Mouse (Mus musculus) c-Kit-negative CD71-positive TER-119-positive erythroid progenitor cells, embryonic 14.5 days (primary cell): ENCODE data around the gene Zic4.

Source experiments
- DNase-seq: peaks from one replicate; pipeline ENCODE4 v3.0.0-alpha.2; 2013; ENCODE audit warnings: low read depth, low spot score

Gene Zic4

DNA sequence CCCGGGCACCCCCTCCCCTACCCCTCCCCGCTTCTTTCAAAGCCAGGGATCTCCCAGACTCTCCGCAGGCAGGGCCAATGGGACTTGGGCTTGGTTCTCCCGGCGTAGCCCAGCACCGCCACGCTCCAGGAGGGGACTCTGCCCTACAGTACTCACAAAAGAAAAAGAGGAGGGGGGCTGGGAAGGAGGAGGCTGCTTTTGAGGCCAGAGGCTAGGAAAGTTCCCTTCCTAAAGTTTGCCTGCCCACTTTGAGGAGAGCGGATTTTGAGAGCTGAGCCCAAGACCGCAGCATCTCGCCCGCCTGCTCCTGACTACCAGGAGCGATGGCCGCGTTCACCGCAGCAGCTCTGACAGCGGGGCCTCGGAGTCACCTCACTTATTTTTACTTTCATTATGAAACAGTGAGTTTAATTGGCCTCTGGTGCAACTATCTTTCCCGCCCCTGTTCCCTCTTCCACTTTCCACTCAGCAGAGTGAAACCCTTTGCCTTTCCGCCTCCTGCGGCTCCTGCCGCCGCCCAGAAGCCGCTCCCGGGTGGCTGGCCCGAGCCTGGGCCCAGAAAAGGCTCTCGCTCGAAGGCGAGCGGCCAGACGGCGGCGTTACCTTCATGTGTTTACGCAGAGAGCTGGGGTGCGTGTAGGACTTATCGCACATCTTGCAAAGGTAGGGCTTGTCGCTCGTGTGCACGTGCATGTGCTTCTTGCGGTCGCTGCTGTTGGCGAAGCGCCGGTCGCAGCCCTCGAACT is at the start of gene Zic4:
Gene Zic4 (plus strand): TSS at position 558 of the 746 bp plus-strand sequence.
- DNase-seq: no peak

DNA sequence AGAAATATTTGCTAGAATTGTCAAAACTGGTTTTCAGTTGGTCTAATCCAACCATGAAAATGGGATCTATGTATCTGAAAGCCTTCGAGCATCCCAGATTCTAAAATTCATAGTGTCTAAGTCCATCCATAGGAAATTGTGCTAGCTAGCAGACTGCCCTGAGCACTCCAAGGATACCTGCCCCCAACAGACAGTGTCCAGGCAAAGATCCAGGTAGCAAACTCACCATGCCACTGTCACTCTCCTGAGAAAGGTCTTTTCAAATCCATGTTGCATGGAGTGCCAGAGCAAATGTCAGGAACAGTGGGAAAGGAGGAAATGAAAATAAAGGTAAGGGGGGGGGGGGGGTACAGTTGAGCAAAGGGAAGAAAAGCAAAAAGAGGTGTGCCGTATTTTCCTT is 14.6 kb upstream of the Zic4 start:
- DNase-seq: no peak

DNA sequence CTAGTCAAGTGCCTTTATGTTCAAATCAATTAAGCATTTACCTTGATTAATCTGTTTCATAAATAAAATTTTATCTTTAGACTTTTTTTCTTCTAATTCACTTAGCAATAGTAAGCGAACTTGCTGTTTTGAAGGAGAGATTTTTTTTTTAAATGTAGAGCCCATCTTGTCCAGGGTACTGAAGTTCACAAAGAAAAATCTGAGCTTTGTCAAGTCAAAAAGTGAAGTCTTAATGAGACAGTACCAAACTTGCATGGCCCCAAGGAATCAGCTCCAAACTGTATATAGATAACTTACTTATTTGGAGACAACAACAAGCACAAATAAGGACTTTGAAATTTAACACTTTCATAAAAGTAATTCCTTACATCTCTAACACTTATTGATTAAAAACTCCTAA is 13.5 kb upstream of the Zic4 start:
- DNase-seq: no peak

DNA sequence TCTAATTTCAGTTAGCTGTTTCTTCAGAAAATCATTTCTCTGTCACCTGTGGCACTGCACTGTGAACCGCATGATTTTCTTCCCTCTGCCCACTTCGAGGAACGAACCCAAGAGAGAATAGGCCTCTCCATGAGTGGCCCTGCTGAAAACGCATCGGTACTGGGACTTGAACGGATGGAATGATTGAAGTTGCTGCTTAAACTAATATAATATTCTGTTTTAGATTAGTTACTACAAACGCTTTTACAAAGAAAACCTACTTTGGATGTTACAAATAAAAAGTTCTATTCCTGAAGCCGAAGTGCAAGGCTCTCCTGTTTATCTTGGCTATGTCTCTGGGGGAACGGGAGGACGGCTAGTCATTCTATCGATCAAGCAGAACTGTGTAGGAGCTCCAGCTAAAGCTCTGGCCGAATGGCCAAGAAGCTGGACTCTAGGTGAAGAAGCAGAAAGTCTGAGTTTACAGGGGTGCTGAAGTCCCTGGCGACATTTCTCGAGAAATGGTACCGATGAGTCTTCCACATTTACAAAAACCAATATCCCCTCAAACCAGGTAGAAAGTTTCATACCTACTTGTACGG is 11.9 kb upstream of the Zic4 start:
- no peak for DNase-seq

DNA sequence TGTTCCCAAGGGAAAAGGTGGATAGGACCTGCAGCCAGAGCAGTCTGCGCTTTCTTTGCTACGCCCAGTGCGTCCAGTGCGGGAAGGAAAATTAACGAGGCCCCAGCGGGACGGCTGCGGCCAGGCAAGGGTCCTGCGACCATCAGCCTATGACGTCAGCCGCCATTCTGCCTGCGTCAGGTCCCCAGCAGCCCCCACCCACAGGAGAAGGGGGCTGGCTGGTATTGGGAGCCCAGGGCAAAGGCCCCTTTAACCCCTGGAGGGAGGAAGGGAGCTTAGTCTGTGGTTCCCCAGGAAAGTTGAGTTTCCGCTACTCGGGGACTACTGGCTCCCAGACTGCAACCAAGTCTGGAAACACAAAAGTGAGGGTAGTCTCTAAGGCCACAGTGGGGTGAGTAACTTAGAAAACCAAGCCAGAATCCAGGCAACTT is 11.3 kb upstream of the Zic4 start:
- no peak for DNase-seq

DNA sequence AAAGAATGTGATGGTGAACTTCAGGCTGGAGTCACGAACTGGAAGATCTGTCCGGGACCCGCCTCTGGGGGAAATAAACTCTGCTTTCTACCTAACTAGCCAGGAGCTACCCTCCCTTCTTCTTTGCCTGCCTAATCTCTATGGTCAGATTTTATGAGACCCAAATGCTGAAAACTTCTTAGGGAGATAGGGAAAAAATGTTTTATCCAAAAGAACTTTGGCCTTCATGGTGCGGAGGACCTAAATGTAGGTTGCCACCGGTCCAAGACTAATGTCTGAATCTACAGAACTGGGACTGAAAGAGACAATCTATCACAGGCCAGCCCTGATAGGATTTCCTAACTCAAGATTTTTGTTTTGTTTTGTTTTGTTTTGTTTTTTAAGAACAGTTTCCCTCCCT is 10.9 kb upstream of the Zic4 start:
- no peak for DNase-seq

DNA sequence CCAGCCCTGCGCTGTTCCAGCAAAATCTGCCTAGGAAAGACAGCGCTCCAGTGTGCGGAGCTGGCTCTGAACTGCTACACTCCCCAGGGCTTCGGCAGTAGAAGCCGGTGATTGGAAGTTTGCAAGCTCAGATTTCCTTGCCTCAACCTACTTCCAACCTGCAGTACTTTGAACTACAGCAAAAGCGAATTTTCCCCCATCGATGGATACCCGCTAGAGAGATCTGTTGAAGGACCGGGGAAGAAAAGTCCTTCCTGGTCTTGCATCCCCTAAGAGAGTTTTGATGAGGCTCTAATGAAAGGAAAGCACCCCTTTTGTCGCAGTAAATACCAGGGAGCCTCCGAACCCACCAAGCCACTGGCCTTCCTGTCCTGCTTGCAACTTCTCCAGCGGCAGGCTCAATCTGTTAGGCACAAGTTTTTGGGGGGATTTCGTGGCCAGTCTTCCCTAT is 10.2 kb upstream of the Zic4 start:
- DNase-seq: no peak

DNA sequence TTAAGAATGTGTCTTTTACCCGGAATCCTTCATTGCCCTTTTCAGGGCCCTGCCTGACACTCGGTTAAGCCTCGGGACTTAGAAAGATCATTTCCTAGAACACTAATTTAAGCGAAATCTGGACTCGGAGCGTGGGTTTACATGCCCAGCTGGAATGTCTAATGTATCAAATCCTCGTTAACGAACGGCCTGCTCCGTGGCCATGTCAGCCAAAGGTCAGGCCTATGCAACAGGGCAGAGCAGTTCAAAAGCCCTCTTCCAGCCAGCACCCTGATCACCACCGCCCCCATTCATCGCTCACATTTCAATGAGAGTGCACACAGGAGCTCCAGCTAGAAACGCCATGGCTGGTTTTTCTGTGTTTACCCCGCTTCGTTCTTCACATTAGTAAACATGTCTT is 9.4 kb upstream of the Zic4 start:
- DNase-seq: no peak

DNA sequence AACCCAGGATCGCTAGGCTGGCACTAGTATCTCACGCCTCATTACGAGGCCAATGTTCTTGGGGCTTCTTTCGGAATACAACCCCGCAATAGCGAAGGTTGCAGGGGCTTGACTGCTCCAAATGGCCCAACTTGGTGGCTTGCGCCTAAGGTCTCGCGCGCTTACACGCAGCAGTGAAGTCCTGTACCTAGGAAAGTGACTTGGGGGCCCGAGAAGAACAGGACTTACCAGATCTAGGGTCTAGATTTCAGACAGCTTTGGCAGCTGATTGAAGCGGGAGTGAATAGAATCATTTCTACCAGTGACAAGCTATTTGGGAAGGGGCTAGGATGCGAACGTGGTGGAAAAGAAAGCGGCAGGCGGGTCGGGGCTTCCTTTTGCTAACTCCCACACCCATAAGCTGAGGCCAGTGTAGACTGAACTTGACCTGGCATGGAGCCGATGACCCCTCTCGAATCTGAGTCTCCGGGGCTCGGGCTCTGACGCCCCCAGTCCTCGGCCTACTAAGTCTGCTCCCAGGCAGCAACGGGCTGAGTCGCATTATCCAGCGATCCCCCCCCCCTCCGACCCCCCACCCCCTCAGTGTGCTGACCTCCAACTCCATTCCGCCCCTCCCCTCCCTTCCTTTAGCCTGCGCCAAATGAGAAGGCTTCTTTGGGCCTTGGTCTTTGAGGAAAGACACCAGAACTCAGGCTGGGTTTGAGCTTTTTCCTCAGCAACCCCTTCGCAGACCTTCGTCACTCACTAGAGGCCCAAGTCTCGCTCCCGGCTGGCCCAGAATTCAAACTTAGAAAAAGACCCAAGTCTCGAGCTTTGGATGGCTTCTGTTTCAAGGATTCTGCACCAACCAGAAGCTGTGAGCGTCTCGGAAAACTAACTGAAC is 8.4 kb upstream of the Zic4 start:
- no peak for DNase-seq

DNA sequence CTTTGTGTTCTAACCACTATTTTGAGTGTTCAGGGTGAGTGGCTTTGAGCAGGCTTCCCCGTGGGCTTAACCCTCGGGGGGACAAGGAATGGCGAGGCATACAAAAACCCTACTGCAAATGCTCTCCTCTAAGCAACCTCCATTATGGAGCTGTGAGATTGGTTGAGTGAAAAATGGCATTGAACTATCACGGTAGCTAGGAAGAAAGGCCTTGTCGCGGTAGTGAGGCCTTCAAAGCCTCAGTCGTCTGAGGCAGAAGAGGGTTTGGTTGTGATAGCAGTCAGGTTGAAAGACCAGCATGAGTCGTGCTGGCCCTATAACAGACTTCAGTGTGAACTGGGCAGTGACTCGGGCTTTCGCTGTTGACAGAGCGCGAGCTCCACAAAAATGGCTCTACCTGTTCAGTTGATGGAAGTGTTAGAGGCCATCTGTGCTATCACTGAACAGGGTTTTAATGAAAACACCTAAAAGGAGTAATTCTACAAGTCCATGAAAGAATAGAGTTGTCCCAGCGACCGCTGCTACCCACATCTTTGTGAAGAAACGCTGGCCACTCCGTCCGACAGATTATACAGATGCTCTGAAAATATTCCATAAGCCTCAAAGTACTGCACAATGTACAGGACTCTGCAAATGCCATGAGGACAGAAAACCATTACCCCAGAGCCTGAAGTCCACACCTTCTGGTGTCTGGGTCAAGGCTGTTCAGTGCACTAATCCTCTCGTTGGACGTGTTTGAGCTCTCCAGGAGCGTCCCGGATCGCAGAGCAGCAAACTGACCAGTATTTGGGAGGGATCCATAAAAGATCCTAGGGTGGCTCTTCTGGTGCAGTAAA is 7.6 kb upstream of the Zic4 start:
- DNase-seq: no peak

DNA sequence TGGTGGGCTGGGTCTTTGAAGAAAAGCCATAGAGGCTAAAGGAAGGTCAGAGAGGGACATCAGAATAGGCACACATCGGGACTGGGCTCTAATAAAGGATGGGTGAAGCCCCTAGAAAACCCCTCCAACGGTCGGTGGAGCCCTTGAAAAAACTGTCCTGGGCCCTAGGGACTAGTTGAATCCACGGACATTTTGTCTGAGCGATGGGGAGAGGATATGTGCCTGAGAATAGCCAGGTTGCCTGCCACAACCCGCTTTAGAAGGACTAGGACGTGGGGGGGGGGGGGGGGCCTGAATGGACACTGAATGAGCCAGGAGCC is 7.0 kb upstream of the Zic4 start:
- no peak for DNase-seq

DNA sequence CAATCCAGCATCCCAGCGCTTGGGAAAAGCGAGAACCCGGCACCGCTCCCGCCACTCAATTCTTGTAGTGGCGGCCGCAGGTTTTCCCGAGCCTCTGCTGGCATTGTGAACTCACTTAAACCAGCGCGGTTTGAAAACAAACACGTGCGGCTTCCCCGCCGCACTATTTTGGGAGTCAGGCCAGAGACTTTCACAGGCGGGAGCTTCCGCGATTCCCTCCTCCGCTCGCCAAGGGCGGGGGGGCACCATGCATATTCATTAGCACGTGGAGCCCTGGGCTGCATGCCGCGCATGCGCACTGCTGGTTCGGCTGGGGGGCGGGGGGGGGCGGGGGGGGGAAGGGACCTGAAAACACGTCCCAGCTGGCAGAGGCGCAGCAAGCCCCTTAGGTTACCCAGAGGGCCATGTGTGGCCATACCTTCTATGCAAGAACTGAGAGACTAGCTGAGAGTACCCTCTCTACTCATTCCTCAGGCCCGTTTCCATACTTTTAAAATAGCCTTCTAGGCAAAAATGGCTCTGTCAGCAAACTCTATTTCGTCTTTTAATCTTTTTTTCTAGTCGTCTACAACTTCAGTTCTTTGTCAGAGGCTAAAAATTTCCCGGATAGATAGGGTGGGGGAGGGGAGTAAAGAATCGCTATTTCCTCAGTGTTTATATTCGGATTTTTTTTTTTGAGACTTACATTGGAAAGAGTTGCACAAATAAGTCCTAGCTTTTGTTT is 6.4 kb upstream of the Zic4 start:
- no peak for DNase-seq

DNA sequence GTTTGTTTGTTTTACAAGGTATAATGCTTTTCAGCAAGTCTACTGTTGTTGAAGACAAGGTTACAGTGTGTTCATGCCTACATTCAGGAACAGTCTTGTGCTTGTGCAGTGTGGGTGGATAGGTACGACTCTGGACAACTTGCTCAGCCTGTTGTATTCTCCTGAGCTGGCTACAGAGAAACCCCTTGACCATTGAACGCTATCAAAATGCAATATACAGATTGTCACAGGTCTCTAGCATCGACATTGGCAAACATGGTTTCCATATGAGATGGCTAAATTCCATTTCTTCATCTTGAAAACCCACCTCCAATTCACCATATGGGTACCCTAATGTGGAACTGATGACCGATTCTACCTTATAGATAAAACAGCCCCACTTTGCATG is 5.9 kb upstream of the Zic4 start:
- DNase-seq: no peak

DNA sequence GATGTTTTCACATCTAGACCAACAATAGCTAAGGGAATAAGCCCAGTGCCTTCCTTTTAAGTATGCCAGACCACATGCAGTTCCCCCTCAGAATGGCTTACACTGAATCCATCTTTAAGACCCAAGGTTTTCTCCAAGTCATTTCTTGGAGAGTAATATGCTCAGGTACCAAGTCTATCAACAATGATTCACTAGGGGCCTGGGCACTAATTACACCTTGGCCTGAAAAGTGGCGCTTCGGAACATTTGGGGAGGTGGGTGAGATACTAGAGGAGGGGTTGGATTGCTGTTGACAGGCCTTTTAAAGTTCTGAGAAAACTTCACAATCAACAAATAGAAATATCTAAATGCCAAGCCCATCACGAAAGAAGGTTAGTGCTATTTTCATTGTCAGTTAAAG is 4.9 kb upstream of the Zic4 start:
- no peak for DNase-seq

DNA sequence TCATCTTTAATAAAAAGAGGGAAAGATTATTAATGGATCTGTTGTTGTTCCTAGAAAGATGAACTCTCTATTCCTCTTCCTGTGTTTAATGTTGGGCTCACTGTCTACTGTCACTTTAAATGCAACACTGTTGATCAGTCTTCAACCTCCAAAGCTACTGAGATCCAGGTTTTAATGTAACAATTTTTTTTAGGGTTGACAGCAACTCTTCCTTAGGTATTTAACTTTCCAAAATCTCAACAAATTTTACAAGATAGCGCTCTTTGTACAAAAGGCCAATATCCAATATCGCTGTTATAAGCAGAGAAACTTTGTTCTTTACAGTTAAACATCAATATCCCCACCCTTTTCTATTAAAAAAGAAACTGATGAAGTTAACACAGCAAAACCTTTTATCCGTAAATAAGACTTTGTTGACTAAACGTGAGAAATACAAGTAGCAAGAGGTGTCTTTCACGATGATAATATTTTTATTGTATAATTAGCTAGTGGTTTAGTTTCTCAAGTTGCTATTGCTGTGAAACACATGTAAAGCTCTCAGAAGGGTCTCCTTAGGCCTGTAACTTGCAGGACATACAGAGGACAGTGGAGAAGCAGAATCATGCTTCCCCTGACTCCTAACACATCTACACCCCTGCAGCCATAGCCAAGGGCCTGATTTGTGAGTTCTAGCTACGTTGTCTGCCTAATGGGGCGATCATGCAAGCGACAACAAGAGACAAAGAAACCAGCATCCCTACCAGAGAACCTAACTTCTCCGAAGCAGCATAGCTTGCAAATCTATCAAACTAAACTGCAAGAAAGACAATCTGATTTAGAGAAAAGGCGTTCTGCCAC is 3.1 kb upstream of the Zic4 start:
- no peak for DNase-seq

DNA sequence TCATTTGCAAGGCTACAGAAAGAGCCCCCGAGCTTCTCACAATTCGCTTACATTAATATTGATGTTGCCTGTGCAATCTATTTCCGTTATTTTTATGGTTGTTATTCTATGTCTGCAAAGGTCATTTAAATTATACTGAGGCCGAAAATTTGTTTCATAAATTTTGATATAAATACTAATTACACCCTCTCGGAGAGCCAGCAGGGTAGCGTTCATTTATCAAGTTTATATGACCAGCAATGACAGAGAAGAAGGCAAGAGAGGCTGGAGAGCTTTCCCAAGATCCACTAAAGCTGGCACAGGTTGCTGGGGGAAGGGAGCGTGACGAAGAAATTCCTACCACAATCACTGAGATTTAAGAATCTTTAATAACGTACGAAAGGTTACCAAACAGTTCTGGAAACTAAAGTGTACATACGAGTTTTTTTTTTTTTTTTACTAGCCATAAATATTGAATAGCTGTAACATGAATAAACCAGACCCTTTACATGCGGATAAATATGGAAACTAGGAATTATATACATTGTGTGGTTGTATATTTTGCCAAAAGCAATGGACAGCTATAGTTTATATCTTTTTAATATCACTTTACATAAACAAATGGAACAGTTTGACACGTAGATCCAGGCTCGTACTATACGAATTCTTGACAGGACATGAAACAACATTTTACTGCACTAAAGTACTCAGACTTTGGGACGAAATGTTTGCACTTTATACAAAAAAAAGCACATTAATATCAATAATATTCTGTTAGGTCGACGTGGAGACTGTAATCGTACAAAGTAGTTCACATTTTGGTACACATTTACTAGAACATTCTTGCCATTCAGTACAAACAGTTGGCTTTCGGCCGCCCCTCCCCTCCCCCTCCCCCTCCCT is 1.8 kb upstream of the Zic4 start:
- no peak for DNase-seq

DNA sequence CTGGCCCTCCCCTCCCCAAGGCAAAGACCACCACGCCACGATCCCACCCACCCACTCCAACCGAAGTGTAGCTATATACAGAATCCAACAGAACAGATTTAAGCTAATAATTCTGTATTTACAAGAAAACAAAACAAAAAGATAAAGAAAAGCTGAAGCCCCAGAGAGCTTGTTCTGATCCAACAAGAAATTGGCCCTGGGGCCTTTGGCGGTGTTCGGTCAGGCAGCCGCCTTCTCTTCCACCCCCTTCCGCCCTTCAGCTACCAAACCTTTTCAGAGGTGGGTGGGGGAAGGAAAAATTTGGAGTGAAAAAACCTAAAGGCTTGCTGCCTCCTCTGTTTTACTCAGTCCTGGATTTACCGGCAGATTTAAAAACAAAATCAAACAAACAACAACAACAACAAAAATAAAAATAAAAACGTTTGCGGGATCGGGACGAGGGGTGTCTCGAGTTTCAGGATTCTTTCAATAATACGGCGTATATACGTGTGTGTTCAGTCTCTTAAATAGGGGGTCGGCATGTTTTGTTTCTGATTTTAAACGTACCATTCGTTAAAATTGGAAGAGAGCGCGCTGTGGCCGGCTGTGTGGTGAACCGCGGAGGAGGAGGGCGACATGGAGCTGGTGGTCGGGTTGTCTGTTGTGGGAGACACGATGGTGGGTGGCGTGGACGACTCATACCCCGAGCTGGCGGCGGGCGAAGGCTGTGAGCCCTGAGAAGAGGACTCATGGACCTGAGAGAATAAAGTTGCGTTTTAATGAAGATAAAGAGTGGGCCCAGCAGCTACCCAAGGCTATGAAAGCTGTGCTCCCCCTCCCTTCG is 969 bp upstream of the Zic4 start:
- no peak for DNase-seq

DNA sequence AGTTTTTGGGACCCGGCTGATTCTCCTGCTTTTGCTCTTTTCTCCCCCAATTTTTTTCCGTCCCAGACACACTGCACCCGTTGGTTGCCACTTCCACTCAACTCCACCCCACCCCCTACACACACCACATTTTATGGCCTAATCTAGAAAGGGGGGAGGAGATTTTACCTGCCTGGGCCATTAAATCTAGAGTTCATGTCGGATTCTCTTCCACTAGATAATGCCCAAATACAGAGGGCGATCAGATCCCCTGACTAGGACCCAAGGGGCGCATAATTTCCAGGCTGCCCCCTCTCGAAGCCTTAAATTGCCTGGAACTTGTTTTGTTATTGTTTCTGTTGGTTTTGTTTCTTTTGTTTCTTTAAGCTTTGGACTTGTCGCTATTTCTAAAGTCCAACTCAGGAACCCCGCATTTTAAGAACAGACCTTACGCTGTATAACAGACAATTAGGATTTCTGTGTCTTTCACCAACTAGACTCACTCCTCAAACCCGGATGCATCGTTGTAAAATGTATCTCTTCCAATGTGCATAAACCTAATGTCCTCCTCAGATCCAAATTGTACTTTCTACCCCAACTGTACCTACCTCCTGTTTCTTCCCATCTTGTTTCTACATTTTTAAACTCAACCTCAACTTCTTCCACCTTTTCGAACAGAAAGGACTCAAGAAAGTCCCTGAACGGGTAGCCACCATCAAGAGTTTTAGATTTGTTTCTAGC is 958 bp downstream of the Zic4 start:
- no peak for DNase-seq
